Mouse (Mus musculus) spleen, embryonic (tissue): Measurements from ENCODE around the gene Emc3.

Experiments used
- CTCF ChIA-PET: fragments of 350-600 bp; sonication (Branson Sonifier 250); formaldehyde crosslinking; loops from one replicate; lab custom pipeline; 2022; lab: Charles Lee

Emc3 gene

GRCm38 (mm10) chr6:113495071-113495675, 36.3 kb downstream of the Emc3 start:
- CTCF ChIA-PET: interaction anchor here (2.1 kb wide), 1 partner anchor 13 kb away, joined by 10 read pairs; the partner anchor contains the start of gene Creld1

GRCm38 (mm10) chr6:113494258-113494788, 37.1 kb downstream of the Emc3 start:
- CTCF ChIA-PET: interaction anchor here (0.7 to 2.1 kb wide), 2 partner anchors 12 to 35 kb away, joined by 5 to 10 read pairs; partner anchors contain the start of gene Creld1

GRCm38 (mm10) chr6:113492101-113492864, 39.2 kb downstream of the Emc3 start:
- CTCF ChIA-PET: interaction anchor here (0.7 kb wide), 1 partner anchor 1156 kb away, joined by 3 read pairs; no protein-coding TSS in a partner anchor

DNA sequence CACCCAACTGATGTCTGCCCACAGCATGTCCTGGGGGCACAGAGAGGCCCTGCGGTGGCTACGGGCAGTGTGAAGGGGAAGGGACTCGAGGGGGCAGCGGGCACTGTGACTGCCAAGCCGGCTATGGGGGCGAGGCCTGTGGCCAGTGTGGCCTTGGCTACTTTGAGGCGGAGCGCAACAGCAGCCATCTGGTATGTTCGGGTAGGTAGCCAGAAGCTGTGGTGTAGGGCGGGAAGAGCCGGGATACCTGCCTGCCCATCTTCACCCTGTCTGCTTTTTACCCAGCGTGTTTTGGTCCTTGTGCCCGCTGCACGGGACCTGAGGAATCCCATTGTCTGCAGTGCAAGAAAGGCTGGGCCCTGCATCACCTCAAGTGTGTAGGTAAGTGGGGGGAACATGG, 42.0 kb downstream of the Emc3 start:
- CTCF ChIA-PET: no interaction called here

DNA sequence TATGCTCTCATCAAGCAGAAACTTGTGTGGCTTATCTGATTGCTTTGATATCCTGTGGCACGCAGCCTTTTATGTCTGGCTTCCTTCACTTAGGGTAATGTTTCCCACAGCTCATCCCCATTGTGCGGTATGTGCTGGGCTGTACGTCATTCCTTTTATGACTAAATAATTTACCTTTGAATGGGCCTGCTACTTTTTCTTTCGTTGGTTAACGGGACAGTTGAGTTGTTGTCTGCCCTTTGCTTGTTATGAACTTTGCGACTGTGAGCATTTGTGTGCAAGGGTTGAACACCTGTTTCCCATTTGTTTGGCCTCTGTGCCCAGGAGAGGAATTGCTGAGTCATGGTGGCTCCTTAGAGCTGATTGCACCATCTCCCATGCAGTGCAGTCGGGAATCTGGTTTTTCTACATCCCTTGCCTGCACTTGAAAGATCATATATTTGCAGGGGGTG, 44.3 kb downstream of the Emc3 start:
- CTCF ChIA-PET: no interaction called here

DNA sequence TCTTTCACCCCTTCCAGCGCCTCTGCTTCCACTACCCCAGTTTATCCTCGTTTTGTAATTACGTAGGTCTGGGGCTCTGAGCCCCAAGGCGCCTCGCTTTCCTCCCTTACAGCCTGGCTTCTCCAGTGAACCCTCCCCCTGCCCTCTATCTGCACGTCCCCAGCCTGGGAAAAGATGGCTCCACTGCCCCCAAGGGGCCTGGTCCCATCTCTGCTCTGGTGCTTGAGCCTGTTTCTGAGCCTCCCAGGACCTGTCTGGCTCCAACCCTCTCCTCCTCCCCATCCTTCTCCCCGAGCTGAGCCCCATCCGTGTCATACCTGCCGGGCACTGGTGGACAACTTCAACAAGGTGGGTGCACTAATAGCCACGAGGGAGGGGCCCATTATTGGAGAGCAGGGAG, 47.7 kb downstream of the Emc3 start:
- CTCF ChIA-PET: no interaction called here

GRCm38 (mm10) chr6:113483100-113483615, 48.3 kb downstream of the Emc3 start, which contains the start of gene Creld1:
TSS of gene Creld1 (plus strand) at chr6:113483297.
- CTCF ChIA-PET: interaction anchor here (2.2 kb wide), 1 partner anchor 11 kb away, joined by 10 read pairs; no protein-coding TSS in a partner anchor

GRCm38 (mm10) chr6:113482477-113483099, 48.9 kb downstream of the Emc3 start:
- CTCF ChIA-PET: interaction anchor here (2.2 kb wide), 1 partner anchor 12 kb away, joined by 10 read pairs; no protein-coding TSS in a partner anchor

- CTCF ChIA-PET: interaction anchor here (2.2 kb wide), 1 partner anchor 14 kb away, joined by 10 read pairs; no protein-coding TSS in a partner anchor
Measured at GRCm38 (mm10) chr6:113480555-113481373, 50.7 kb downstream of the Emc3 start.

DNA sequence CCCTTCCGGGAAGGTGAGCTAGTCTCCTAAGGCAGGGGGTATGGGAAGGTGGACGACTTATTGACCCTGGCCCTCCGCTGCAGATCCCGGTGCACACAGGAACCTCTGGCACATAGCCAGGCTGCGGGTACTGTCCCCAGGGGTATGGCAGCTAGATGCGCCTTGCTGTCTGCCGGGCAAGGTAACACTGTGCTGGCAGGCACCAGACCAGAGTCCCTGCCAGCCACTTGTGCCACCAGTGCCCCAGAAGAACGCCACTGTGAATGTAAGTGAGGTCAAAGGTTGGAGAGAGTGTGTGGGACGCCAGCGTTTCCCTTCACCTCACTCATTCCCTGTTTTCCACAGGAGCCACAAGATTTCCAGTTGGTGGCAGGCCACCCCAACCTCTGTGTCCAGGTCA, 52.5 kb downstream of the Emc3 start:
- CTCF ChIA-PET: no interaction called here

GRCm38 (mm10) chr6:113477353-113477752, 54.1 kb downstream of the Emc3 start:
- CTCF ChIA-PET: no interaction called here

DNA sequence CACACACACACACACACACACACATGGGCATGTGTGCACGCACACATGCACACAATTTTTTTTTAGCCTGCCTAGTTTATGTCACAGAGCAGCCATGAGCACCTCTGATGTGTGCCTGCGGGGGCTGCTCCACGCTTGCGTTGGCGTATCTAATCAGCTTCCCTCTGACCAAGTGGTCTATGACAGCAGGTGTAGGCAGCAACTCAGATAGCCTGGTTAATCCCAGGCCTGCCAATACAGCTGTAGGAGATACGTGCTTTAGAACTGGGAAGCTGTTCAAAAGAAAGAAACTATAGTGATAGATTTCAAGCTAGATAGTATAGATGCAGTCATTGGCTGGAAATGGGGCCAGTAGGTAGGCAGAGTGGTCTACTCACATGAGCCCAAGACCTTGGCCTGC, 57.7 kb downstream of the Emc3 start:
- CTCF ChIA-PET: no interaction called here

DNA sequence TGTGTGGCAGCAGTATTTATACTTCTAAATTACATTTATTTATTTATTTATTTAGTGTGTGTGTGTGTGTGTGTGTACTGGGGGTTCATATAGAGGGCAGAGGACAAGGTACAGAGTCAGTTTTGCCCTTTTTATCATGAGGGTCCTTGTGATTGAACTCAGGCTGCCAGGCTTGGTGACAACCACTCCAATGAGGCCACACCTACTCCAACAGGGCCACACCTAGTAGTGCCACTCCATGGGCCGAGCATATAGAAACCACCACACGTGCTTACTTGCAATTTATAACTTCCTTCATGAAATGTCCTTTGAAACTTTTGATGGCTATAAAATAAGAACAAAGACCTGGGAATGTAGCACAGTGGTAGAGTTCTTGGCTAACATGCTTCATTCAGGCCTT, 58.2 kb downstream of the Emc3 start:
- CTCF ChIA-PET: no interaction called here

DNA sequence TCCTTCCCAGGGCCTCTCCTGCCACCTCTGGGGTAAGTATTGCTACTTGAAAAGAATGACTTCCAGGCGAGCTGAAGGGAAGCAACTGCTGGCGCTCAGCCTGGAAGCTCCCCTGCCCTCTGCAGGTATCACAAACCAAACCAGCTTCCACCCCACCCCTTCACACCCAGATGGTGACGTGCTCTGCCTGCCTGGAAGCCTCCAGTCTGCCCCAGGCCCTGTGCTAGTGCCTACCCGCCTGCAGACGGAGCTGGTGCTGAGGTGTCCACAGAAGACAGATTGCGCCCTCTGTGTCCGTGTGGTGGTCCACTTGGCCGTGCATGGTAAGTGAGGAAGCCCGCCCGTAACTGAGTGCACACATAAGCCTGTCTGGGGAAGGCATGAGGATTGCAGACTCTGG, 59.4 kb downstream of the Emc3 start:
- CTCF ChIA-PET: no interaction called here

DNA sequence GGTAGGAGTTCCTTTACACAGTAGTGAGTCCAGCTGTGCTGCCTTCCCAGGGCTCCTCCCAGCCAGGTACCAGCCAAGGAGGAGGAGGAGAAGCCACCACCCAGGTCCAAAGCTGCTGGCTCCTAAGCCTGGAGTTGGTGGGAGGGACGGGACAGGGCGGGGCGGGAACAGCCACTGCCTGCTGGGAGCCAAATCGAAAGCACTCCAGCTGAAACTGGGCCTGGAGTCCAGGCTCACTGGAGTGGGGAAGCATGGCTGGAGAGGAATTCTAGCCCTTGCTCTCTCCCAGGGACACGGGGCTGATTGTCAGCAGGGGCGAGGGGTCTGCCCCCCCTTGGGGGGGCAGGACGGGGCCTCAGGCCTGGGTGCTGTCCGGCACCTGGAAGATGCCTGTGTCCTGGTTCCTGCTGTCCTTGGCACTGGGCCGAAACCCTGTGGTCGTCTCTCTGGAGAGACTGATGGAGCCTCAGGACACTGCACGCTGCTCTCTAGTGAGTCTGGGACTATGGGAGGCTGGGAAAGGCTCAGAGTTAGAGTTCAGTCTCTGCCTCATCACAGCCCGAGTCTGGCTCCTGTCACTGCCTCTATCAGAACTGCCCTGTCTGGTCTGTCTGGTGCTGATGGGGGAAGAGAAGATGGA, 60.0 kb downstream of the Emc3 start, which contains the start of gene Il17rc:
Il17rc (plus strand) TSS at position 131 of the 640 bp plus-strand sequence.
- CTCF ChIA-PET: no interaction called here

DNA sequence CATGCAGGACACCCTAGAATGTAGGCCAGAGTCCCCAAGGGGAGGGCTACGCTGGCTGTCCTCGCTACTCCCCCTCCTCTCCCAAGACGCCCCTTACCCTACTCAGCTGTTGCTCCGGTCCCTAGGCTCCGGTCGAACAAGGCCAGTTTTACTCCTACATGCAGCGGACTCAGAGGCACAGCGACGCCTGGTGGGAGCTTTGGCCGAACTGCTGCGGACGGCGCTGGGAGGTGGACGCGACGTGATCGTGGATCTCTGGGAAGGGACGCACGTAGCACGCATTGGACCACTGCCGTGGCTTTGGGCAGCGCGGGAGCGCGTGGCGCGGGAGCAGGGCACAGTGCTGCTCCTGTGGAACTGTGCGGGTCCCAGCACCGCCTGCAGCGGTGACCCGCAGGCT, 62.0 kb downstream of the Emc3 start:
- CTCF ChIA-PET: interaction anchor here (0.7 kb wide), 1 partner anchor 9 kb away, joined by 3 read pairs; no protein-coding TSS in a partner anchor

- CTCF ChIA-PET: interaction anchor here (0.7 kb wide), 1 partner anchor 8 kb away, joined by 3 read pairs; no protein-coding TSS in a partner anchor
Measured at GRCm38 (mm10) chr6:113469021-113469420, 62.4 kb downstream of the Emc3 start.

- CTCF ChIA-PET: no interaction called here
Measured at GRCm38 (mm10) chr6:113468512-113468911, 62.9 kb downstream of the Emc3 start.

- CTCF ChIA-PET: no interaction called here
Measured at GRCm38 (mm10) chr6:113465602-113466001, 65.8 kb downstream of the Emc3 start.
